In the genomic region with DNA sequence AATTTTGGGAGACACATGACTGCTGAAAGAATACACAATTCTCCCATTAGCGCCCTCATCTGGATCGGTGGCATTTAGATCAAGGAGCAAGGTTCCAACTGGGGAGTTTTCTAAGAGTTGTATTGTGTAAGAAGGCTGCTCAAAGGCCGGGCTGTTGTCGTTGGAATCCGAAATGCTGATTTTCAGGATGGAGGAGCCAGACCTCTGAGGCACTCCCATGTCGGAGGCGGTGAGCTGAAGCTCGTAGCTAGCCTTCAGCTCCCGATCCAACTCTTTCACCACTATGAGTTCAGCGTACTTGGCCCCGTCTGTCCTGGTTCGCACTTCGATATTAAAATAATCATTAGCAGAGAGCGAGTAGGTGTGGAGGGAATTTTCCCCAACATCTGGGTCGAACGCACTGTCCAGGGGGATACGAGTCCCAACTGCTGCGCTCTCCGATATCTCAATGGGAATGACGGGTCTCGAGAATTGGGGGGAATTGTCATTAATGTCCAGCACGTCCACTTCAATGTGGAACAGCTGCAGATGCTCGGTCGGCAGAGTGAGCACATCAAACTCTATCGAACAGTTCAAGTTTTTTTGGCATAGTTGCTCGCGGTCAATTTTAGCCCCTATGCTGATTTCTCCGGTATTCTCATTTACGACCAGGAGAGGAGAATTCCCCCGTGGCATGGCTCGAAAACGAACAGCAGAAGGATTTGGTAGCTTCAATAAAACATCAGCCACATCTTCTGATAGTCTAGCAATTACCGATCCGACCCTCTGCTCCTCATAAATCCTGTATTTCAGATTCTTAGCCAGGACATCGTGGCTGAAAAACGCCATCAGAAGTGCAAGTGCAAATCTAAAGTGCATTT, we compare ENCODE assay signal across 8 mouse cellular contexts. TPM values are rescaled to one million over a fixed set of nuclear protein-coding genes. Genes with fewer than 3 reads are reported as not detected.
DNase-seq lines count a peak whose midpoint lies in the region; ATAC-seq and TF ChIP-seq lines count a peak whose summit lies in the region.

No protein-coding gene starts in this region.

- H3K27me3 ChIP-seq in hindbrain, postnatal 0 days (ENCODE audit: insufficient read depth, low read length), result no peaks in the 10 kb centered on the region
- peaks cover 10% of the 10 kb centered on the region for H3K27me3 ChIP-seq in liver, embryonic 16.5 days (ENCODE audit: control insufficient read depth, insufficient read depth, low read depth, low read length)

- H3K27ac ChIP-seq in bone marrow macrophage, adult 2 months (ENCODE audit: insufficient read depth, low read depth, low read length), result no peak overlapping the region
- peak overlapping the region; percentile 82 for H3K27ac ChIP-seq in hindbrain, postnatal 0 days
- no peak overlapping the region for H3K27ac ChIP-seq in liver, embryonic 16.5 days (ENCODE audit: low read length)
- H3K27ac ChIP-seq in olfactory bulb, adult 2 months (ENCODE audit: insufficient read depth, low read depth, low read length), result peak overlapping the region; percentile 49; the same call in 1 of the 2 replicates

- H3K9me3 ChIP-seq in hindbrain, postnatal 0 days (ENCODE audit: low read length), result no peaks in the 10 kb centered on the region
- no peaks in the 10 kb centered on the region for H3K9me3 ChIP-seq in liver, embryonic 16.5 days (replicated peaks; ENCODE audit: control insufficient read depth, low read length)

- 1% methylated on average over 36 of the region's 36 CpGs for WGBS in hindbrain, postnatal 0 days
- WGBS in liver, embryonic 16.5 days (ENCODE audit: insufficient replicate concordance), result 4% methylated on average over 36 of the region's 36 CpGs
- 2% methylated on average over 36 of the region's 36 CpGs for WGBS in olfactory bulb, adult 2 months

- peak overlapping the region; percentile 67 for H3K4me3 ChIP-seq in bone marrow macrophage, adult 2 months (ENCODE audit: insufficient read depth, low read length)
- H3K4me3 ChIP-seq in hindbrain, postnatal 0 days (ENCODE audit: low read length), result peak overlapping the region; percentile 66
- peak overlapping the region; percentile 46; the same call in 1 of the 2 replicates for H3K4me3 ChIP-seq in liver, embryonic 16.5 days (ENCODE audit: low read depth, low read length)
- peak overlapping the region; percentile 76 for H3K4me3 ChIP-seq in olfactory bulb, adult 2 months (ENCODE audit: insufficient read depth, low read depth, low read length)

- ATAC-seq in hindbrain, postnatal 0 days, result no peak
- ATAC-seq in liver, embryonic 16.5 days (ENCODE audit: low read depth), result no peak
- ATAC-seq in monocyte, adult 5-6 weeks (replicated peaks; ENCODE audit: insufficient number of reproducible peaks, low FRiP score, low TSS enrichment, poor library complexity, severe bottlenecking), result no peak

- TF ChIP-seq CTCF in bone marrow macrophage, adult 2 months (IDR thresholded peaks at IDR 0.05; ENCODE audit: low read depth, low read length), result no peak
- peak; percentile 55 for TF ChIP-seq CTCF in hindbrain, postnatal 0 days (IDR thresholded peaks at IDR 0.05; ENCODE audit: low read depth)
- no peak for TF ChIP-seq CTCF in olfactory bulb, adult 2 months (IDR thresholded peaks at IDR 0.05; ENCODE audit: insufficient read depth, low read depth, low read length)

- H3K4me2 ChIP-seq in hindbrain, postnatal 0 days (ENCODE audit: low read depth, low read length), result peak overlapping the region; percentile 83
- peak overlapping the region; percentile 46; the same call in 1 of the 2 replicates for H3K4me2 ChIP-seq in liver, embryonic 16.5 days (ENCODE audit: low read depth, low read length)

- H3K9ac ChIP-seq in hindbrain, postnatal 0 days (replicated peaks; ENCODE audit: low read length), result peak overlapping the region; percentile 44
- no peak overlapping the region for H3K9ac ChIP-seq in liver, embryonic 16.5 days (ENCODE audit: low read depth, low read length)

- no peaks in the 10 kb centered on the region for H3K4me1 ChIP-seq in bone marrow macrophage, adult 2 months (ENCODE audit: control insufficient read depth, insufficient read depth, low read length)
- peaks cover 13% of the 10 kb centered on the region; the same call in 1 of the 2 replicates for H3K4me1 ChIP-seq in hindbrain, postnatal 0 days (ENCODE audit: insufficient read depth, low read length)
- H3K4me1 ChIP-seq in liver, embryonic 16.5 days (ENCODE audit: control insufficient read depth, low read depth, low read length), result no peaks in the 10 kb centered on the region
- peaks cover 3% of the 10 kb centered on the region; the same call in 1 of the 2 replicates for H3K4me1 ChIP-seq in olfactory bulb, adult 2 months (ENCODE audit: control insufficient read depth, insufficient read depth, low read length)

- DNase-seq in NIH3T3 (ENCODE audit: low read depth), result peak; percentile 90
- DNase-seq in gastrocnemius, postnatal 10 days, result peak; percentile 30
- DNase-seq in hindbrain, postnatal 0 days (ENCODE audit: low spot score), result peak; percentile 74
- no peak for DNase-seq in thymus, postnatal 25 days

- no peak for TF ChIP-seq POLR2A in bone marrow macrophage, adult 2 months (IDR thresholded peaks at IDR 0.05; ENCODE audit: borderline replicate concordance, low read depth, low read length)
- TF ChIP-seq POLR2A in olfactory bulb, adult 2 months (IDR thresholded peaks at IDR 0.05; ENCODE audit: insufficient read depth, low read depth, low read length), result no peak

- H3K36me3 ChIP-seq in hindbrain, postnatal 0 days (ENCODE audit: insufficient read depth, low read length), result no peaks in the 10 kb centered on the region
- no peaks in the 10 kb centered on the region for H3K36me3 ChIP-seq in liver, embryonic 16.5 days (ENCODE audit: control insufficient read depth, insufficient read depth)

RNA-seq across cellular contexts. Expression of a gene that starts 0.9 kb away (rescaled TPM):
- 0.16 and 0.60 TPM in 2 replicates for polyA plus RNA-seq in bone marrow macrophage, adult 2 months (2012; ENCODE audit: insufficient read depth, insufficient read length, missing spikeins)
- total RNA-seq in gastrocnemius, postnatal 10 days (2021), result 10 to 100 TPM; 13.2 to 20.1 TPM
- total RNA-seq in hindbrain, postnatal 0 days (2014; rRNA removed), result 30.6 and 31.2 TPM in 2 replicates
- 15.7 and 18.2 TPM in 2 replicates for polyA plus RNA-seq in hindbrain, postnatal 0 days (2015; fragmentation: Nextera tagmentation; extraction: Ambion mirVana)
- polyA plus RNA-seq in liver, embryonic 16.5 days (2015; fragmentation: Nextera tagmentation; extraction: Ambion mirVana), result 1.8 and 1.9 TPM in 2 replicates
- polyA plus RNA-seq in olfactory bulb, adult 2 months (2012; ENCODE audit: insufficient read depth, insufficient read length, low replicate concordance, missing spikeins), result not detected in 2 replicates
- total RNA-seq in monocyte, adult 5-6 weeks (2017), result not detected in 3 replicates

Comparison
In these comparisons a context has a peak if more than half of its experiments do, and no peak if none do; other contexts are left out.
1. H3K27ac ChIP-seq: peak in hindbrain, postnatal 0 days (single experiment) and olfactory bulb, adult 2 months (single experiment); none in bone marrow macrophage, adult 2 months (single experiment) and liver, embryonic 16.5 days (single experiment).
2. Peak in every context shown above with its lines, with median percentiles within 50 percentile points of each other: H3K4me3 ChIP-seq.